Mouse (Mus musculus) embryonic facial prominence, embryonic 14.5 days (tissue): ENCODE data around the gene Oxld1. TPM values are rescaled to one million over a fixed set of nuclear protein-coding genes. Genes with fewer than 3 reads are reported as not detected.
"Not testable (repeated sequence)": the region's sequence is repeated elsewhere in the genome, so short reads cannot be mapped to it uniquely, and the experiment has no call there.

Experiments
- ATAC-seq: fragments of 200-750 bp; cut with Nextera tagmentation; 2 replicates; pipeline ENCODE4 v1.8.0; 2017; ENCODE audit warnings: low read depth, moderate number of reproducible peaks, moderate TSS enrichment
- DNase-seq: peaks from one replicate; pipeline ENCODE4 v3.0.0-alpha.2; 2015; ENCODE audit warnings: low spot score
- H3K27ac ChIP-seq: fragments of 300-500 bp; sonication (generic); replicated peaks from 2 replicates; pipeline ENCODE4 v1.5.1; 2014; ENCODE audit warnings: low read depth, mild to moderate bottlenecking, low read length, moderate library complexity
- H3K27me3 ChIP-seq: fragments of 300-500 bp; sonication (generic); replicated peaks from 2 replicates; pipeline ENCODE4 v1.6.1; 2014; ENCODE audit warnings: low read length; ENCODE audit not compliant: control insufficient read depth, insufficient read depth
- H3K36me3 ChIP-seq: fragments of 300-500 bp; sonication (generic); 2 replicates; pipeline ENCODE4 v1.6.1; 2014; ENCODE audit warnings: low read length, mixed read lengths; ENCODE audit not compliant: control insufficient read depth, insufficient read depth
- H3K4me1 ChIP-seq: fragments of 300-500 bp; sonication (generic); 2 replicates; pipeline ENCODE4 v1.6.1; 2014; ENCODE audit warnings: antibody characterized with exemption, low read length; ENCODE audit not compliant: control insufficient read depth, insufficient read depth
- H3K4me2 ChIP-seq: fragments of 300-500 bp; sonication (generic); 2 replicates; pipeline ENCODE4 v1.6.1; 2014; ENCODE audit warnings: low read depth, mild to moderate bottlenecking, low read length, moderate library complexity, mixed read lengths
- H3K4me3 ChIP-seq: fragments of 300-500 bp; sonication (generic); 2 replicates; pipeline ENCODE4 v1.5.1; 2014; ENCODE audit warnings: low read depth, mild to moderate bottlenecking, low read length
- H3K9ac ChIP-seq: fragments of 300-500 bp; sonication (generic); 2 replicates; pipeline ENCODE4 v1.6.1; 2014; ENCODE audit warnings: low read depth, mild to moderate bottlenecking, low read length, moderate library complexity, mixed read lengths
- H3K9me3 ChIP-seq: fragments of 300-500 bp; sonication (generic); 2 replicates; pipeline ENCODE4 v1.6.1; 2016; ENCODE audit warnings: low read length; ENCODE audit not compliant: control insufficient read depth
- WGBS: fragments of 180-500 bp; shearing (Covaris S2); extraction: QIAGEN DNeasy Blood & Tissue Kit; methylation state at CpG from one replicate; pipeline ENCODE4 v1.1.7; 2014; 5-methylcytosine and 5-hydroxymethylcytosine counted together
- polyA plus RNA-seq: library from polyadenylated mRNA; unstranded; fragments of >200 nt; fragmentation: Nextera tagmentation; extraction: Ambion mirVana; gene quantifications from 2 replicates; pipeline ENCODE4 v1.2.1, GENCODE M21; 2014

Oxld1 gene
- polyA plus RNA-seq, 1 experiment from 2014 or later: 15.3 TPM

- ATAC-seq: no peak
- peaks cover 86% of the 10 kb centered on the region for H3K36me3 ChIP-seq
Measured at GRCm38 (mm10) chr11:120426727-120427126, 31.1 kb downstream of the Oxld1 start.

GRCm38 (mm10) chr11:120423569-120424295 lies 34.1 kb downstream of the Oxld1 start:
- H3K36me3 ChIP-seq: peaks cover 81% of the 10 kb centered on the region
- H3K27ac ChIP-seq: no peak overlapping the region

More at GRCm38 (mm10) chr11:120426727-120427126, 31.1 kb downstream of the Oxld1 start:
- 94% methylated on average over 3 of the region's 3 CpGs for whole genome bisulfite sequencing
- no peak overlapping the region for H3K27ac ChIP-seq
- no peak overlapping the region for H3K4me2 ChIP-seq
- no peak overlapping the region for H3K9ac ChIP-seq
- no peaks in the 10 kb centered on the region for H3K27me3 ChIP-seq
- no peak for DNase-seq
- no peaks in the 10 kb centered on the region for H3K9me3 ChIP-seq
- no peak overlapping the region for H3K4me3 ChIP-seq
- no peaks in the 10 kb centered on the region for H3K4me1 ChIP-seq

GRCm38 (mm10) chr11:120422651-120423568 lies 35.0 kb downstream of the Oxld1 start:
- Histone ChIP-seq H3K27me3 (no peaks in the 10 kb centered on the region), H3K4me2 (no peak overlapping the region), H3K4me1 (no peaks in the 10 kb centered on the region), H3K9ac (no peak overlapping the region), H3K27ac (no peak overlapping the region), H3K36me3 (peaks cover 81% of the 10 kb centered on the region), H3K4me3 (no peak overlapping the region), H3K9me3 (no peaks in the 10 kb centered on the region)
- DNase-seq: no peak
- ATAC-seq: no peak
- 85% methylated on average over 13 of the region's 13 CpGs for WGBS

More at GRCm38 (mm10) chr11:120423569-120424295, 34.1 kb downstream of the Oxld1 start:
- 63% methylated on average over 9 of the region's 9 CpGs for WGBS
- Histone ChIP-seq H3K27me3 (no peaks in the 10 kb centered on the region), H3K9ac (no peak overlapping the region), H3K4me3 (no peak overlapping the region), H3K4me2 (no peak overlapping the region), H3K4me1 (no peaks in the 10 kb centered on the region), H3K9me3 (no peaks in the 10 kb centered on the region)
- ATAC-seq: no peak
- peak; percentile 72 for DNase-seq

- Histone ChIP-seq H3K27me3 (no peaks in the 10 kb centered on the region), H3K9ac (no peak overlapping the region), H3K27ac (no peak overlapping the region), H3K36me3 (peaks cover 89% of the 10 kb centered on the region), H3K4me1 (no peaks in the 10 kb centered on the region), H3K4me2 (no peak overlapping the region), H3K9me3 (no peaks in the 10 kb centered on the region), H3K4me3 (no peak overlapping the region)
- ATAC-seq (no peak), DNase-seq (no peak)
- 91% methylated on average over 1 of the region's 1 CpGs for WGBS
Measured at GRCm38 (mm10) chr11:120418592-120418991, 39.3 kb downstream of the Oxld1 start.

GRCm38 (mm10) chr11:120417852-120418251 lies 40.0 kb downstream of the Oxld1 start:
- Histone ChIP-seq H3K27ac (no peak overlapping the region), H3K27me3 (no peaks in the 10 kb centered on the region), H3K4me1 (no peaks in the 10 kb centered on the region), H3K4me3 (no peak overlapping the region), H3K4me2 (no peak overlapping the region), H3K9me3 (no peaks in the 10 kb centered on the region), H3K36me3 (peaks cover 89% of the 10 kb centered on the region), H3K9ac (no peak overlapping the region)
- DNase-seq: no peak
- no peak for ATAC-seq
- 89% methylated on average over 7 of the region's 7 CpGs for whole genome bisulfite sequencing

- H3K27me3 ChIP-seq, H3K4me1 ChIP-seq, ATAC-seq, H3K27ac ChIP-seq, H3K4me2 ChIP-seq, H3K9ac ChIP-seq, DNase-seq, H3K4me3 ChIP-seq, H3K9me3 ChIP-seq: not testable (repeated sequence)
- H3K36me3 ChIP-seq: peaks cover 97% of the 10 kb centered on the region
- 97% methylated on average over 7 of the region's 10 CpGs for WGBS
Measured at GRCm38 (mm10) chr11:120413621-120414020, 44.2 kb downstream of the Oxld1 start.

Other genes with a start within 250 kb of the Oxld1 start
- gene Bahcc1, start 225.1 kb downstream of the Oxld1 start, polyA plus RNA-seq: 11.1 and 12.0 TPM in 2 replicates
- gene Actg1, start 109.5 kb downstream of the Oxld1 start, polyA plus RNA-seq: 2,264 and 2,593 TPM in 2 replicates
- gene Fscn2, start 96.5 kb downstream of the Oxld1 start, polyA plus RNA-seq: 0.48 and 1.1 TPM in 2 replicates
- gene Faap100, start 79.3 kb downstream of the Oxld1 start, polyA plus RNA-seq: 30.0 and 32.7 TPM in 2 replicates
- 38.1 and 44.6 TPM in 2 replicates for gene Nploc4, start 20.4 kb downstream of the Oxld1 start, polyA plus RNA-seq
- 0.63 TPM in 1 of 2 replicates, not detected in the other for gene Tspan10, start 15.4 kb downstream of the Oxld1 start, polyA plus RNA-seq
- not detected in 2 replicates for gene Pde6g, start 4.6 kb downstream of the Oxld1 start, polyA plus RNA-seq
- 27.7 and 27.9 TPM in 2 replicates for gene Ccdc137, start within 50 bp of the Oxld1 start, polyA plus RNA-seq
- 43.2 and 46.4 TPM in 2 replicates for gene Arl16, start 9.5 kb upstream of the Oxld1 start, polyA plus RNA-seq
- 135 and 148 TPM in 2 replicates for gene Mrpl12, start 26.5 kb upstream of the Oxld1 start, polyA plus RNA-seq
- gene Slc25a10, start 33.8 kb upstream of the Oxld1 start, polyA plus RNA-seq: 47.6 and 53.1 TPM in 2 replicates
- gene Gcgr, start 72.6 kb upstream of the Oxld1 start, polyA plus RNA-seq: 1.0 and 1.4 TPM in 2 replicates
- 238 and 253 TPM in 2 replicates for gene Mcrip1, start 91.7 kb upstream of the Oxld1 start, polyA plus RNA-seq
- gene Ppp1r27, start 93.1 kb upstream of the Oxld1 start, polyA plus RNA-seq: 9.6 and 9.7 TPM in 2 replicates
- gene P4hb, start 115.2 kb upstream of the Oxld1 start, polyA plus RNA-seq: 996 and 1,037 TPM in 2 replicates
- 558 and 609 TPM in 2 replicates for gene Arhgdia, start 123.6 kb upstream of the Oxld1 start, polyA plus RNA-seq
- 406 and 433 TPM in 2 replicates for gene Alyref, start 140.3 kb upstream of the Oxld1 start, polyA plus RNA-seq
- gene Anapc11, start 140.4 kb upstream of the Oxld1 start, polyA plus RNA-seq: 238 and 242 TPM in 2 replicates
- gene Npb, start 150.4 kb upstream of the Oxld1 start, polyA plus RNA-seq: 1.3 and 1.8 TPM in 2 replicates
- gene Pcyt2, start 159.9 kb upstream of the Oxld1 start, polyA plus RNA-seq: 88.8 and 97.5 TPM in 2 replicates
- gene Sirt7, start 167.2 kb upstream of the Oxld1 start, polyA plus RNA-seq: 21.8 and 23.0 TPM in 2 replicates
- 26.3 and 26.8 TPM in 2 replicates for gene Mafg, start 175.5 kb upstream of the Oxld1 start, polyA plus RNA-seq
- gene Pycr1, start 185.7 kb upstream of the Oxld1 start, polyA plus RNA-seq: 56.7 and 64.7 TPM in 2 replicates
- 3.4 and 3.6 TPM in 2 replicates for gene Myadml2, start 190.1 kb upstream of the Oxld1 start, polyA plus RNA-seq
- 3.6 and 4.9 TPM in 2 replicates for gene Notum, start 203.1 kb upstream of the Oxld1 start, polyA plus RNA-seq
- gene Aspscr1, start 214.9 kb upstream of the Oxld1 start, polyA plus RNA-seq: 93.1 and 100.0 TPM in 2 replicates